Mouse (Mus musculus): ENCODE data around the gene Gm9999.

DNA sequence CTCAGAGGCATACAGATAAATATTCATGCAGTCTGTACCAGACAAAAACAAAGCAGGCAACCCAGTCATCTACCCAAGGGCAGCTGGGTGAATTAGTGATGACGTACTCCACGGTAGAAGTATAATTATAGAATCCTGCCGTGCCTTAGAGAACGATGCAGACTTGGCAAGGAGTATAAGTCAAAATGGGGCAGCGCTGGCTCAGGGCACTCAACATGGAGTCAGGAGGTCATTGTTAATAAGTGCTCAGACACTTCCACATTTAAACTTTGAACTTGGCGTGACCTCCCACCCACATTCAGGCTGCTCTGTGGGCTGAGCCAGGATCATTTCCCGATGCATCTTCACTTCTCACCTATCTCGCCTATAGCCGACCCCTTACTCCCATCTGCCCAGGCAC lies 42.0 kb downstream of the Gm9999 start:
- TF ChIP-seq GATA1 (IDR thresholded peaks at IDR 0.05; ENCODE audit: low read length) (no peak), TAL1 (IDR thresholded peaks at IDR 0.05; ENCODE audit: low read length) (no peak)
